ENCODE assay signal across 10 mouse cellular contexts in the genomic region with DNA sequence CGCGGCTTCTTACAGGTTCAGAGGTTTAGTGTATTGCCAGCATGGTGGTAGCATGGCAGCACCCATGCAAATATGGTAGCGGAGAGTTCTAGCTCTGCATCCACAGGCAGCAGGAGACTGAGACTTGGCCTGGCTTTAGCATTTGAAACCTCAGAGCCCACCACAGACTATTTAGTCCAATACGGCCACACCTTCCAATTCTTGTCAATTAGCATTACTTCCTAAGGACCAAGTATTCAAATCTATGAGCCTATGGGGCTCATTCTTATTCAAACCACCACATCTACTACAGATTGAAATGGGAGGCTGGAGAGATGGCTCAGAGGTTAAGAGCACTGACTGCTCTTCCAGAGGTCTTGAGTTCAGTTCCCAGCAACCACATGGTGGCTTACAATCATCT. TPM values are rescaled to one million over a fixed set of nuclear protein-coding genes. Genes with fewer than 3 reads are reported as not detected.
DNase-seq lines count a peak whose midpoint lies in the region; ATAC-seq and TF ChIP-seq lines count a peak whose summit lies in the region.
"Had no signal": no experiment of that assay in that cellular context is flagged by ENCODE, and none has a peak within 500 bp of the region (broad histone marks: within the 10 kb centered on the region; RNA-seq: fewer than 3 reads in every experiment).

No protein-coding gene starts in this region.

- no peak for ATAC-seq in heart, embryonic 11.5 days (replicated peaks; ENCODE audit: insufficient number of reproducible peaks, low FRiP score, low TSS enrichment)
- ATAC-seq in forebrain, postnatal 0 days: no peak
- no peak for ATAC-seq in midbrain, embryonic 13.5 days
- ATAC-seq in erythroid progenitor cell, adult 5-6 weeks (replicated peaks; ENCODE audit: low FRiP score, poor library complexity, severe bottlenecking): no peak
- ATAC-seq in megakaryocyte, adult 5-6 weeks (ENCODE audit: poor library complexity, severe bottlenecking): no peak

- no peak overlapping the region for H3K4me2 ChIP-seq in heart, embryonic 11.5 days
- H3K4me2 ChIP-seq in forebrain, postnatal 0 days (ENCODE audit: low read depth): no peak overlapping the region
- H3K4me2 ChIP-seq in midbrain, embryonic 13.5 days (replicated peaks): no peak overlapping the region

- no peak overlapping the region for H3K4me3 ChIP-seq in heart, embryonic 11.5 days (ENCODE audit: low read depth, low read length)
- no peak overlapping the region for H3K4me3 ChIP-seq in forebrain, postnatal 0 days (ENCODE audit: low read depth, low read length)
- H3K4me3 ChIP-seq in midbrain, embryonic 13.5 days (replicated peaks): no peak overlapping the region

- 94% methylated on average over 4 of the region's 4 CpGs for WGBS in heart, embryonic 11.5 days (ENCODE audit: insufficient replicate concordance)
- WGBS in forebrain, postnatal 0 days: 94% methylated on average over 4 of the region's 4 CpGs
- 92% methylated on average over 4 of the region's 4 CpGs for WGBS in midbrain, embryonic 13.5 days

- no peaks in the 10 kb centered on the region for H3K27me3 ChIP-seq in heart, embryonic 11.5 days (ENCODE audit: control insufficient read depth, insufficient read depth, low read length)
- H3K27me3 ChIP-seq in forebrain, postnatal 0 days (ENCODE audit: insufficient read depth, low read length): no peaks in the 10 kb centered on the region
- H3K27me3 ChIP-seq in midbrain, embryonic 13.5 days: no peaks in the 10 kb centered on the region

- no peak for TF ChIP-seq CTCF in forebrain, postnatal 0 days (IDR thresholded peaks at IDR 0.05; ENCODE audit: low read depth)

- no peaks in the 10 kb centered on the region for H3K9me3 ChIP-seq in heart, embryonic 11.5 days (replicated peaks; ENCODE audit: control insufficient read depth, low read length)
- no peaks in the 10 kb centered on the region for H3K9me3 ChIP-seq in forebrain, postnatal 0 days (ENCODE audit: low read length)
- H3K9me3 ChIP-seq in midbrain, embryonic 13.5 days: no peaks in the 10 kb centered on the region

- H3K27ac ChIP-seq in heart, embryonic 11.5 days (ENCODE audit: low read depth, low read length): peak overlapping the region; percentile 97; the same call in 1 of the 2 replicates
- peak overlapping the region; percentile 96; the same call in 1 of the 2 replicates for H3K27ac ChIP-seq in forebrain, postnatal 0 days (ENCODE audit: low read depth, low read length)
- peak overlapping the region; percentile 98 for H3K27ac ChIP-seq in midbrain, embryonic 13.5 days

- no peak overlapping the region for H3K9ac ChIP-seq in heart, embryonic 11.5 days (ENCODE audit: low read depth, low read length)
- no peak overlapping the region for H3K9ac ChIP-seq in forebrain, postnatal 0 days
- H3K9ac ChIP-seq in midbrain, embryonic 13.5 days (replicated peaks): no peak overlapping the region

- H3K4me1 ChIP-seq in heart, embryonic 11.5 days (ENCODE audit: control insufficient read depth, insufficient read depth, low read length): no peaks in the 10 kb centered on the region
- no peaks in the 10 kb centered on the region; the same call in 1 of the 2 replicates for H3K4me1 ChIP-seq in forebrain, postnatal 0 days (ENCODE audit: insufficient read depth)
- H3K4me1 ChIP-seq in midbrain, embryonic 13.5 days (replicated peaks): peaks cover 4% of the 10 kb centered on the region

- no peak for DNase-seq in heart, postnatal 4 days
- peak; percentile 94 for DNase-seq in R1 (ENCODE audit: low read depth, low spot score)
- DNase-seq in forebrain, postnatal 0 days: no peak
- no peak for DNase-seq in heart, adult 11 months

- no peaks in the 10 kb centered on the region for H3K36me3 ChIP-seq in heart, embryonic 11.5 days (ENCODE audit: control insufficient read depth, insufficient read depth, low read length)
- H3K36me3 ChIP-seq in forebrain, postnatal 0 days (ENCODE audit: insufficient read depth): no peaks in the 10 kb centered on the region
- H3K36me3 ChIP-seq in midbrain, embryonic 13.5 days: no peaks in the 10 kb centered on the region

RNA-seq across cellular contexts. Expression of a gene that starts 4.3 kb away (rescaled TPM):
- polyA plus RNA-seq in heart, embryonic 11.5 days (2014; fragmentation: Nextera tagmentation; extraction: Ambion mirVana): 0.25 TPM in 1 of 2 replicates, not detected in the other
- total RNA-seq in heart, postnatal 4 days (2021): not detected
- not detected in 2 replicates for total RNA-seq in forebrain, postnatal 0 days (2014; rRNA removed)
- 0.53 and 1.1 TPM in 2 replicates for polyA plus RNA-seq in forebrain, postnatal 0 days (2015; fragmentation: Nextera tagmentation; extraction: Ambion mirVana)
- 1.6 TPM in 2 replicates for polyA plus RNA-seq in midbrain, embryonic 13.5 days (2015; fragmentation: Nextera tagmentation; extraction: Ambion mirVana)
- total RNA-seq in erythroid progenitor cell, adult 5-6 weeks (2015; ENCODE audit: low replicate concordance): not detected in 2 replicates
- total RNA-seq in erythroid progenitor cell, adult 5-6 weeks (2017; ENCODE audit: low replicate concordance): not detected in 2 replicates
- not detected in 2 replicates for total RNA-seq in megakaryocyte, adult 5-6 weeks (2015)
- total RNA-seq in megakaryocyte, adult 5-6 weeks (2017): not detected in 2 replicates
- total RNA-seq: gastrocnemius, adult 8-10 months had no signal
- polyA plus RNA-seq: liver, embryonic 16.5 days had no signal

RNA-seq across cellular contexts. Expression of a gene that starts 18.3 kb away (rescaled TPM):
- 4.4 and 6.0 TPM in 2 replicates for polyA plus RNA-seq in heart, embryonic 11.5 days (2014; fragmentation: Nextera tagmentation; extraction: Ambion mirVana)
- total RNA-seq in heart, postnatal 4 days (2021): 10 to 100 TPM; 21.6 to 22.4 TPM
- 353 and 416 TPM in 2 replicates for total RNA-seq in forebrain, postnatal 0 days (2014; rRNA removed)
- polyA plus RNA-seq in forebrain, postnatal 0 days (2015; fragmentation: Nextera tagmentation; extraction: Ambion mirVana): 58.1 and 80.1 TPM in 2 replicates
- 46.7 and 53.2 TPM in 2 replicates for polyA plus RNA-seq in midbrain, embryonic 13.5 days (2015; fragmentation: Nextera tagmentation; extraction: Ambion mirVana)
- total RNA-seq in erythroid progenitor cell, adult 5-6 weeks (2015; ENCODE audit: low replicate concordance): 3.8 and 11.5 TPM in 2 replicates
- 0.51 and 1.5 TPM in 2 replicates for total RNA-seq in erythroid progenitor cell, adult 5-6 weeks (2017; ENCODE audit: low replicate concordance)
- total RNA-seq in megakaryocyte, adult 5-6 weeks (2015): 12.4 and 14.2 TPM in 2 replicates
- total RNA-seq in megakaryocyte, adult 5-6 weeks (2017): 5.7 and 10.5 TPM in 2 replicates

RNA-seq across cellular contexts. Expression of a gene that starts 26.5 kb away (rescaled TPM):
- 66.7 and 70.1 TPM in 2 replicates for polyA plus RNA-seq in heart, embryonic 11.5 days (2014; fragmentation: Nextera tagmentation; extraction: Ambion mirVana)
- total RNA-seq in heart, postnatal 4 days (2021): 10 to 100 TPM in 1 of 2 experiments, 1 to 10 TPM in 1; 9.7 to 14.5 TPM
- 208 and 220 TPM in 2 replicates for total RNA-seq in forebrain, postnatal 0 days (2014; rRNA removed)
- polyA plus RNA-seq in forebrain, postnatal 0 days (2015; fragmentation: Nextera tagmentation; extraction: Ambion mirVana): 113 and 148 TPM in 2 replicates
- 262 and 272 TPM in 2 replicates for polyA plus RNA-seq in midbrain, embryonic 13.5 days (2015; fragmentation: Nextera tagmentation; extraction: Ambion mirVana)
- not detected in 2 replicates for total RNA-seq in erythroid progenitor cell, adult 5-6 weeks (2015; ENCODE audit: low replicate concordance)
- not detected in 2 replicates for total RNA-seq in erythroid progenitor cell, adult 5-6 weeks (2017; ENCODE audit: low replicate concordance)
- total RNA-seq in megakaryocyte, adult 5-6 weeks (2015): not detected in 2 replicates
- not detected in 2 replicates for total RNA-seq in megakaryocyte, adult 5-6 weeks (2017)

RNA-seq across cellular contexts. Expression of a gene that starts 38.1 kb away (rescaled TPM):
- 0.24 and 0.49 TPM in 2 replicates for polyA plus RNA-seq in heart, embryonic 11.5 days (2014; fragmentation: Nextera tagmentation; extraction: Ambion mirVana)
- total RNA-seq in heart, postnatal 4 days (2021): under 1 TPM; 0.29 to 0.43 TPM
- total RNA-seq in forebrain, postnatal 0 days (2014; rRNA removed): 3.5 and 4.2 TPM in 2 replicates
- polyA plus RNA-seq in forebrain, postnatal 0 days (2015; fragmentation: Nextera tagmentation; extraction: Ambion mirVana): 0.52 and 1.5 TPM in 2 replicates
- 3.9 TPM in 2 replicates for polyA plus RNA-seq in midbrain, embryonic 13.5 days (2015; fragmentation: Nextera tagmentation; extraction: Ambion mirVana)
- total RNA-seq in erythroid progenitor cell, adult 5-6 weeks (2015; ENCODE audit: low replicate concordance): not detected in 2 replicates
- not detected in 2 replicates for total RNA-seq in erythroid progenitor cell, adult 5-6 weeks (2017; ENCODE audit: low replicate concordance)
- total RNA-seq in megakaryocyte, adult 5-6 weeks (2015): 0.23 TPM in 1 of 2 replicates, not detected in the other
- not detected in 2 replicates for total RNA-seq in megakaryocyte, adult 5-6 weeks (2017)
- total RNA-seq: gastrocnemius, adult 8-10 months had no signal
- polyA plus RNA-seq: liver, embryonic 16.5 days had no signal

RNA-seq across cellular contexts. Expression of a gene that starts 46.4 kb away (rescaled TPM):
- not detected in 2 replicates for polyA plus RNA-seq in heart, embryonic 11.5 days (2014; fragmentation: Nextera tagmentation; extraction: Ambion mirVana)
- not detected for total RNA-seq in heart, postnatal 4 days (2021)
- total RNA-seq in forebrain, postnatal 0 days (2014; rRNA removed): 0.38 TPM in 1 of 2 replicates, not detected in the other
- polyA plus RNA-seq in forebrain, postnatal 0 days (2015; fragmentation: Nextera tagmentation; extraction: Ambion mirVana): 0.36 TPM in 1 of 2 replicates, not detected in the other
- 0.43 and 0.57 TPM in 2 replicates for polyA plus RNA-seq in midbrain, embryonic 13.5 days (2015; fragmentation: Nextera tagmentation; extraction: Ambion mirVana)
- not detected in 2 replicates for total RNA-seq in erythroid progenitor cell, adult 5-6 weeks (2015; ENCODE audit: low replicate concordance)
- total RNA-seq in erythroid progenitor cell, adult 5-6 weeks (2017; ENCODE audit: low replicate concordance): not detected in 2 replicates
- total RNA-seq in megakaryocyte, adult 5-6 weeks (2015): not detected in 2 replicates
- not detected in 2 replicates for total RNA-seq in megakaryocyte, adult 5-6 weeks (2017)
- total RNA-seq: gastrocnemius, adult 8-10 months had no signal
- polyA plus RNA-seq: liver, embryonic 16.5 days had no signal

Comparison
In these comparisons a context has a peak if more than half of its experiments do, and no peak if none do; other contexts are left out.
1. RNA of a gene that starts 18.3 kb away (total RNA-seq): 353 to 416 TPM in forebrain, postnatal 0 days; 21.6 to 22.4 TPM in heart, postnatal 4 days, 5.7 to 14.2 TPM in megakaryocyte, adult 5-6 weeks and 0.51 to 11.5 TPM in erythroid progenitor cell, adult 5-6 weeks; every median in the first group is over 10 times any median in the second.
2. RNA of a gene that starts 26.5 kb away (total RNA-seq): 208 to 220 TPM in forebrain, postnatal 0 days; 9.7 to 14.5 TPM in heart, postnatal 4 days, not detected in megakaryocyte, adult 5-6 weeks and not detected in erythroid progenitor cell, adult 5-6 weeks; every median in the first group is over 10 times any median in the second.
3. Peak in every context shown above with its lines, with median percentiles within 50 percentile points of each other: H3K27ac ChIP-seq.